Mouse (Mus musculus): ENCODE measurements around the gene Commd8.

DNA sequence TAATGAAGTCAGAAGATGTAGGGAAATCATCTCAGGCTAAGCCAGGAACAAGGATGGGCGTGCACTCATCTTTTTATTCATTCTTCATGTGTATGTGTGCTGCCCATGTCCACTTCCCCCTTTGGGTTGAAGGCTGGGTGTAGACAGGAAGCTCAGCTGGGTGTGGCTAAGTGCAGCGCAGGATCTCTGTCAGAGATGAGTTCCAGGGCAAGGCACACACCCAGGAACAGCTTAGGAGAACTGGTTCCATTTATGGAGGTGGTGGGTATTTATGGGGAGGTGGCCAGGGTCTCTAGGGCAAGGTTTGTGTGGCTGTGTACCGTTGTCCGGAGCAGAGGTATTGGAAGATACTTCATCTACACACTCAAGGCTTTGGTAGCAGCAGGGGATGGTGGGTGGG is 14.8 kb upstream of the Commd8 start:
- TF ChIP-seq ZNF384 (IDR thresholded peaks at IDR 0.05; ENCODE audit: low read depth, low read length) (no peak), MAFK (IDR thresholded peaks at IDR 0.05; ENCODE audit: insufficient read depth, low read depth, low read length) (no peak), HCFC1 (IDR thresholded peaks at IDR 0.05; ENCODE audit: borderline replicate concordance, insufficient read depth, low read length) (no peak)

All from ES-E14 (cell line).